ENCODE assay signal across 8 mouse cellular contexts in the genomic region with DNA sequence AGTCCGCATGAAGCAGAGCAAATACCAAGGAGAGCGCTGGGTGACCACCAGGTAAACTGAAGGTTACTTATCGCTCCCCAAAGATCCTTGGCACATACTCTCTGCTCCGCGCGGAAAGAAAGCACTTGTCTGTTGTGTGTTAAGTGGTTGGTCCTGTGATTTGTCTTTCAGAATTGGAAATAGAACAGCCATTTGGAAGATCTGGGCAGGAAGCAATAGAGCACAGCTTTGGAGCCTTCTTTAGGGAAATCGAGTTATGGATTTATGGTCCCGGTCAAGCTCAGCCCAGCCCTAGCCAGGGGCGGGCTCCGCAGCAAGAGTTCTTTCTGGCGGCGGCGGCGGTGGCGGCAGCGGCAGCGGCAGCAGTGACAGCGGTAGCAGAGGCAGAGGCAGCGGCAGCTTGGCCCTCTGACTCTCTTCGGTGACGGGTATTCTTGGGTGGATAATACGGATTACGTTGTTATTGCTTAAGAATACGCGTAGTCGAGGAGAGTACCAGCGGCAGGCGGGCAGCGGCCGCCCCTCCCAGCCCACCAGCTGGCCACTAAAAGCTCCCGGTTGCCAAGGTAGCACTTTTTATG.
DNase-seq lines count a peak whose midpoint lies in the region; ATAC-seq and TF ChIP-seq lines count a peak whose summit lies in the region.

No protein-coding gene starts in this region.

- H3K4me1 ChIP-seq in heart, embryonic 11.5 days (ENCODE audit: control insufficient read depth, insufficient read depth, low read length): peaks cover 8% of the 10 kb centered on the region
- H3K4me1 ChIP-seq in forebrain, embryonic 11.5 days (replicated peaks; ENCODE audit: control insufficient read depth, insufficient read depth, low read length): 0 out of 2 replicates have a peak, but pooled peaks cover 3% of the 10 kb centered on the region
- H3K4me1 ChIP-seq in kidney, postnatal 0 days (replicated peaks; ENCODE audit: insufficient read depth, low read length): peaks cover 10% of the 10 kb centered on the region

- H3K27me3 ChIP-seq in heart, embryonic 11.5 days (ENCODE audit: control insufficient read depth, insufficient read depth, low read length): peaks cover 46% of the 10 kb centered on the region
- H3K27me3 ChIP-seq in forebrain, embryonic 11.5 days (ENCODE audit: control insufficient read depth, insufficient read depth, low read length): peaks cover 19% of the 10 kb centered on the region; the same call in 1 of the 2 replicates
- H3K27me3 ChIP-seq in kidney, postnatal 0 days (ENCODE audit: insufficient read depth, low read length): peaks cover 38% of the 10 kb centered on the region
- H3K27me3 ChIP-seq in myocyte (ENCODE audit: control insufficient read depth, insufficient read depth, insufficient read length): no peaks in the 10 kb centered on the region

- H3K79me2 ChIP-seq in myocyte (ENCODE audit: control insufficient read depth, insufficient read depth): no peaks in the 10 kb centered on the region

- ATAC-seq in heart, embryonic 11.5 days (replicated peaks; ENCODE audit: insufficient number of reproducible peaks, low FRiP score, low TSS enrichment): no peak
- ATAC-seq in forebrain, embryonic 11.5 days (replicated peaks; ENCODE audit: low FRiP score): peak; percentile 57
- no peak for ATAC-seq in kidney, postnatal 0 days (replicated peaks; ENCODE audit: low FRiP score, low read depth)

- no peak for DNase-seq in heart, postnatal 25 days (ENCODE audit: low spot score)
- DNase-seq in R1 (ENCODE audit: low read depth, low spot score): peak; percentile 19
- peak; percentile 72 for DNase-seq in forebrain, embryonic 11.5 days (ENCODE audit: low spot score)
- no peak for DNase-seq in kidney, postnatal 0 days (ENCODE audit: low spot score)
- DNase-seq in B cell, adult 2 months: no peak
- DNase-seq in spleen, adult 18-20 months: no peak

- no peaks in the 10 kb centered on the region for H3K36me3 ChIP-seq in heart, embryonic 11.5 days (ENCODE audit: control insufficient read depth, insufficient read depth, low read length)
- no peaks in the 10 kb centered on the region for H3K36me3 ChIP-seq in forebrain, embryonic 11.5 days (ENCODE audit: control insufficient read depth, insufficient read depth, low read length)
- no peaks in the 10 kb centered on the region for H3K36me3 ChIP-seq in kidney, postnatal 0 days (ENCODE audit: insufficient read depth, low read length)
- no peaks in the 10 kb centered on the region for H3K36me3 ChIP-seq in myocyte (ENCODE audit: control insufficient read depth, insufficient read depth)

- no peaks in the 10 kb centered on the region for H3K9me3 ChIP-seq in heart, embryonic 11.5 days (replicated peaks; ENCODE audit: control insufficient read depth, low read length)
- no peaks in the 10 kb centered on the region for H3K9me3 ChIP-seq in forebrain, embryonic 11.5 days (ENCODE audit: control insufficient read depth, low read length)
- H3K9me3 ChIP-seq in kidney, postnatal 0 days (replicated peaks; ENCODE audit: low read length): no peaks in the 10 kb centered on the region

- peak overlapping the region; percentile 56 for H3K4me3 ChIP-seq in heart, embryonic 11.5 days (ENCODE audit: low read depth, low read length)
- H3K4me3 ChIP-seq in forebrain, embryonic 11.5 days (ENCODE audit: low read depth, low read length): peak overlapping the region; percentile 47
- peak overlapping the region; percentile 32 for H3K4me3 ChIP-seq in kidney, postnatal 0 days (replicated peaks; ENCODE audit: low read depth, low read length)
- H3K4me3 ChIP-seq in myocyte: no peak overlapping the region

- H3K27ac ChIP-seq in heart, embryonic 11.5 days (ENCODE audit: low read depth, low read length): no peak overlapping the region
- H3K27ac ChIP-seq in forebrain, embryonic 11.5 days (ENCODE audit: low read depth, low read length): no peak overlapping the region; the same call in 1 of the 2 replicates
- no peak overlapping the region for H3K27ac ChIP-seq in kidney, postnatal 0 days

- H3K9ac ChIP-seq in heart, embryonic 11.5 days (ENCODE audit: low read depth, low read length): no peak overlapping the region
- H3K9ac ChIP-seq in forebrain, embryonic 11.5 days (ENCODE audit: low read length): peak overlapping the region; percentile 53
- H3K9ac ChIP-seq in kidney, postnatal 0 days (ENCODE audit: low read depth, low read length): no peak overlapping the region

- TF ChIP-seq POLR2A in myocyte (IDR thresholded peaks at IDR 0.05; ENCODE audit: insufficient read length, low read depth): no peak

- TF ChIP-seq CTCF in kidney, postnatal 0 days (IDR thresholded peaks at IDR 0.05; ENCODE audit: low read depth): no peak

- intact Hi-C loops in heart, postnatal 25 days (cut with DNase I): no loop called here

- peak overlapping the region; percentile 86 for H3K4me2 ChIP-seq in heart, embryonic 11.5 days
- H3K4me2 ChIP-seq in forebrain, embryonic 11.5 days (ENCODE audit: low read depth, low read length, severe bottlenecking): peak overlapping the region; percentile 81
- peak overlapping the region; percentile 64 for H3K4me2 ChIP-seq in kidney, postnatal 0 days (ENCODE audit: low read length)
- H3K4me2 ChIP-seq in myocyte (ENCODE audit: low read depth): peak overlapping the region; percentile 24

- WGBS in heart, embryonic 11.5 days (ENCODE audit: insufficient replicate concordance): 2% methylated on average over 31 of the region's 31 CpGs
- 1% methylated on average over 31 of the region's 31 CpGs for WGBS in forebrain, embryonic 11.5 days
- 1% methylated on average over 31 of the region's 31 CpGs for WGBS in kidney, postnatal 0 days

- H3ac ChIP-seq in myocyte (ENCODE audit: control insufficient read depth, insufficient read length): no peak overlapping the region

TF ChIP-seq in myocyte, 11 proteins besides CTCF, POLR2A, EP300 and RAD21:
- TF ChIP-seq TCF3 (IDR thresholded peaks at IDR 0.05; ENCODE audit: insufficient read length, low read depth) (no peak), MAX (IDR thresholded peaks at IDR 0.05; ENCODE audit: low read depth) (no peak), USF1 (IDR thresholded peaks at IDR 0.05; ENCODE audit: low read depth) (no peak), TCF12 (IDR thresholded peaks at IDR 0.05; ENCODE audit: insufficient read depth, poor library complexity, severe bottlenecking) (no peak), REST (IDR thresholded peaks at IDR 0.05; ENCODE audit: insufficient read depth, insufficient read length) (no peak), CEBPB (IDR thresholded peaks at IDR 0.05; ENCODE audit: insufficient read depth, poor library complexity, severe bottlenecking) (no peak), E2F4 (IDR thresholded peaks at IDR 0.05; ENCODE audit: insufficient read depth) (no peak), MYOD1 (IDR thresholded peaks at IDR 0.05; ENCODE audit: control insufficient read depth in 1 of 3, insufficient read length in 2 of 3, low read depth in 2 of 3) (no peak), POLR2AphosphoS2 (IDR thresholded peaks at IDR 0.05; ENCODE audit: insufficient read length, low read depth) (no peak)

Comparison
In these comparisons a context has a peak if more than half of its experiments do, and no peak if none do; other contexts are left out.
1. H3K4me2 ChIP-seq: peak in every context shown above with its lines; median percentile 86 in heart, embryonic 11.5 days; 81 in forebrain, embryonic 11.5 days; 64 in kidney, postnatal 0 days; 24 in myocyte.
2. DNase-seq: peak in R1 (single experiment) and forebrain, embryonic 11.5 days (single experiment); none in heart, postnatal 25 days (single experiment), kidney, postnatal 0 days (single experiment), B cell, adult 2 months (0 of 2) and spleen, adult 18-20 months (0 of 2).